Mouse (Mus musculus): ENCODE data around the gene Fras1. TPM values are rescaled to one million over a fixed set of nuclear protein-coding genes. Genes with fewer than 3 reads are reported as not detected.

Fras1 gene
- polyA plus RNA-seq, 1 experiment from 2014 or later = 18.7 TPM

DNA sequence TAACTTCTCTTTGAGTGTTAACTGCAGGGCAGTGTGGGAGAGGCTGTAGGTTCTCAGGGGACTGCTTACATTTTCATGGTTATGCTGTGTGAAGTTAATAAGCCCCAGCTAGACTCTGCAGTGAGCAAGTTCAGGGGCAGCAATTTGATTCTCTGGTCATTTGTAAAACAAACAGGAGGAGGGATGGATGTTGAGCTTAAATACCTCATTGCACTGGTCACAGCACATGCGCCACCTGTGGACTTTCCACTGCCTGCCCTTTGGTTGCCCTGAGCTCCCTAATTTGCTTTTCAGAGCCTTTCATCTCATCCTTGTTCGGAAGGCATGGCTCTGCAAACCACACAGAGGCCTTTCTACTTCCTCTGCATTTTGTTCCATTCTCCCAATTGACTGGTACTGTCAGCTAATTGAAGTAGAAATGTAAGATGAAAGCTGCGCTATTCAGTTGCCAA is 142.1 kb downstream of the Fras1 start:
- DNase-seq (ENCODE audit: low spot score) = no peak
- 69% methylated on average over 3 of the region's 3 CpGs for WGBS
- no peak overlapping the region for H3K4me2 ChIP-seq (ENCODE audit: low read depth, low read length, severe bottlenecking)
- no peaks in the 10 kb centered on the region for H3K4me1 ChIP-seq (replicated peaks; ENCODE audit: control insufficient read depth, insufficient read depth, low read length)
- no peak overlapping the region for H3K4me3 ChIP-seq (ENCODE audit: low read depth, low read length)
- no peak for ATAC-seq (replicated peaks; ENCODE audit: low FRiP score)
- H3K27ac ChIP-seq (ENCODE audit: low read depth, low read length) = no peak overlapping the region
- no peaks in the 10 kb centered on the region for H3K9me3 ChIP-seq (ENCODE audit: control insufficient read depth, low read length)
- H3K9ac ChIP-seq (ENCODE audit: low read length) = no peak overlapping the region
- no peaks in the 10 kb centered on the region for H3K36me3 ChIP-seq (ENCODE audit: control insufficient read depth, insufficient read depth, low read length)
- H3K27me3 ChIP-seq (ENCODE audit: control insufficient read depth, insufficient read depth, low read length) = no peaks in the 10 kb centered on the region

DNA sequence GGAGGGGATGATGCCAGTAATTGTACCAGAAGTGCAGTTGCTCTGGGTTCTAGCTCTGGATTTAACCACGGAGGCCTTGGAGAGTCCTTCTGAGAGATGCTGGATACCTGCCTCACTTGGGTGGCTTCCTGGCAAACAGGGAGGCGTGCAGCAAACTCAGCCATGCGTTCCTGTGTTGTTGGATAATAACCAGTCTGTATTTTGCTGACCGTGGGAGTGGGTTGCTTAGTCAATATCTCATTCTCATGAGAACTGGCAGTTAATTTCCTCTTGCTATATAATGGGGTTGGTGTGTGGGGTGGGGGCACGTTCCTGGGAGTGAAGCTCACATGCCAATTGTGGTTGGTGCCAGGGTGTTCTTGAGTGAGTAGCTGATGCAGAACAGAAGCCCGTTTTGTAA is 142.6 kb downstream of the Fras1 start:
- Histone ChIP-seq H3K4me3 (ENCODE audit: low read depth, low read length) (no peak overlapping the region), H3K36me3 (ENCODE audit: control insufficient read depth, insufficient read depth, low read length) (no peaks in the 10 kb centered on the region), H3K9ac (ENCODE audit: low read length) (no peak overlapping the region), H3K27ac (ENCODE audit: low read depth, low read length) (no peak overlapping the region), H3K4me1 (replicated peaks; ENCODE audit: control insufficient read depth, insufficient read depth, low read length) (no peaks in the 10 kb centered on the region), H3K27me3 (ENCODE audit: control insufficient read depth, insufficient read depth, low read length) (no peaks in the 10 kb centered on the region), H3K9me3 (ENCODE audit: control insufficient read depth, low read length) (no peaks in the 10 kb centered on the region), H3K4me2 (ENCODE audit: low read depth, low read length, severe bottlenecking) (no peak overlapping the region)
- no peak for DNase-seq (ENCODE audit: low spot score)
- no peak for ATAC-seq (replicated peaks; ENCODE audit: low FRiP score)
- 81% methylated on average over 6 of the region's 6 CpGs for WGBS

GRCm38 (mm10) chr5:96521541-96521940 is 147.8 kb downstream of the Fras1 start:
- Histone ChIP-seq H3K4me1 (replicated peaks; ENCODE audit: control insufficient read depth, insufficient read depth, low read length) (no peaks in the 10 kb centered on the region), H3K27me3 (ENCODE audit: control insufficient read depth, insufficient read depth, low read length) (no peaks in the 10 kb centered on the region), H3K4me2 (ENCODE audit: low read depth, low read length, severe bottlenecking) (no peak overlapping the region), H3K36me3 (ENCODE audit: control insufficient read depth, insufficient read depth, low read length) (no peaks in the 10 kb centered on the region), H3K9me3 (ENCODE audit: control insufficient read depth, low read length) (no peaks in the 10 kb centered on the region), H3K9ac (ENCODE audit: low read length) (no peak overlapping the region), H3K27ac (ENCODE audit: low read depth, low read length) (no peak overlapping the region), H3K4me3 (ENCODE audit: low read depth, low read length) (no peak overlapping the region)
- ATAC-seq (replicated peaks; ENCODE audit: low FRiP score) (no peak), DNase-seq (ENCODE audit: low spot score) (no peak)
- 89% methylated on average over 9 of the region's 9 CpGs for WGBS

DNA sequence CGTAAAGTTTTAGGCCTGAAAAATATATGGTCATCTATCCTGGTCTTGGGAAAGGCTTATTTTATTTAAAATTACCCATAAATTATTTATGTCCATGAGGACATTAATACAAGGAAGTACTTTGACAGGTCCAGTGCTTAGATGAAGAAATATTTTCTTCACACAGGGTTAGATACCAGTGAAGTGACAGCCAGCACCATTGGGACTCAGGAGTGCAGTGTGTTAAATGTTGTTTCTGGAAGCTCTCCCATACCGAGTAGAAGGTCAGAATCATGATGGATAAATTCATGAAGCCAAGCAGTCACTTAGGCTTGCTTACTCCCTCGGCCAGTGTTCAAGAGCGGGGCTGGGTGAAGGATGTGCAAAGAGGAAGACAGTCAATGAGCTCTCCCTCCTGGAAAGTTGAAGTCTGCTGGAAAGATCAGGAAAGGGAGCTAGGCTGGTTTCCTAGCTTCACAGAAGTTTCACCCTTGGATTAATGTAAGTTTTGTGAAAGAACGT is 149.2 kb downstream of the Fras1 start:
- Histone ChIP-seq H3K36me3 (ENCODE audit: control insufficient read depth, insufficient read depth, low read length) (no peaks in the 10 kb centered on the region), H3K4me3 (ENCODE audit: low read depth, low read length) (no peak overlapping the region), H3K27me3 (ENCODE audit: control insufficient read depth, insufficient read depth, low read length) (no peaks in the 10 kb centered on the region), H3K9ac (ENCODE audit: low read length) (no peak overlapping the region), H3K27ac (ENCODE audit: low read depth, low read length) (no peak overlapping the region), H3K9me3 (ENCODE audit: control insufficient read depth, low read length) (no peaks in the 10 kb centered on the region), H3K4me2 (ENCODE audit: low read depth, low read length, severe bottlenecking) (no peak overlapping the region), H3K4me1 (replicated peaks; ENCODE audit: control insufficient read depth, insufficient read depth, low read length) (no peaks in the 10 kb centered on the region)
- 92% methylated on average over 5 of the region's 5 CpGs for WGBS
- no peak for ATAC-seq (replicated peaks; ENCODE audit: low FRiP score)
- no peak for DNase-seq (ENCODE audit: low spot score)

DNA sequence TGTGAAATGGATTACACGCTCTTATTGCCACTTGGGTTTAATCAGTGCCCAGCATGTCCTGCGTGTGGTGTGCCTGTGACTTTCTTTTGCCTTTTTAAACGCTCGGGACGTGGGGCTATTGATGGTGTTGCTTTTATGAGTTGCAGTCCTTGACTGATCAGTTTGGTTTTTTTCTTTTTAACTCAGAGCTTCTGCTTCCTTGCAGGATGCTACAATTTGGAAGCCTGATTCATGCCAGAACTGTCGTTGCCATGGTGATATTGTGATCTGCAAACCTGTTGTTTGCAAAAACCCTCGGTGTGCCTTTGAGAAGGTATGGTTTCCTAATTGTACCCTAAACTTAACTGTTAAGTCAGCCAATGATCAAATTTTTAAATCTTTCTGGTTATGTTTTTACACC is 154.5 kb downstream of the Fras1 start:
- ATAC-seq (replicated peaks; ENCODE audit: low FRiP score) (no peak), DNase-seq (ENCODE audit: low spot score) (no peak)
- WGBS = 77% methylated on average over 7 of the region's 7 CpGs
- Histone ChIP-seq H3K9ac (ENCODE audit: low read length) (no peak overlapping the region), H3K27me3 (ENCODE audit: control insufficient read depth, insufficient read depth, low read length) (no peaks in the 10 kb centered on the region), H3K4me2 (ENCODE audit: low read depth, low read length, severe bottlenecking) (no peak overlapping the region), H3K4me1 (replicated peaks; ENCODE audit: control insufficient read depth, insufficient read depth, low read length) (no peaks in the 10 kb centered on the region), H3K27ac (ENCODE audit: low read depth, low read length) (no peak overlapping the region), H3K4me3 (ENCODE audit: low read depth, low read length) (no peak overlapping the region), H3K36me3 (ENCODE audit: control insufficient read depth, insufficient read depth, low read length) (no peaks in the 10 kb centered on the region), H3K9me3 (ENCODE audit: control insufficient read depth, low read length) (no peaks in the 10 kb centered on the region)

- Histone ChIP-seq H3K36me3 (ENCODE audit: control insufficient read depth, insufficient read depth, low read length) (no peaks in the 10 kb centered on the region), H3K27ac (ENCODE audit: low read depth, low read length) (no peak overlapping the region), H3K4me3 (ENCODE audit: low read depth, low read length) (no peak overlapping the region), H3K4me2 (ENCODE audit: low read depth, low read length, severe bottlenecking) (no peak overlapping the region), H3K9me3 (ENCODE audit: control insufficient read depth, low read length) (no peaks in the 10 kb centered on the region), H3K9ac (ENCODE audit: low read length) (no peak overlapping the region), H3K4me1 (replicated peaks; ENCODE audit: control insufficient read depth, insufficient read depth, low read length) (no peaks in the 10 kb centered on the region), H3K27me3 (ENCODE audit: control insufficient read depth, insufficient read depth, low read length) (no peaks in the 10 kb centered on the region)
- ATAC-seq (replicated peaks; ENCODE audit: low FRiP score) (no peak), DNase-seq (ENCODE audit: low spot score) (no peak)
- WGBS = 88% methylated on average over 3 of the region's 3 CpGs
These were observed 156.8 kb downstream of the Fras1 start for GRCm38 (mm10) chr5:96530516-96530915.

- H3K4me3 ChIP-seq (ENCODE audit: low read depth, low read length) = no peak overlapping the region
- no peak overlapping the region for H3K4me2 ChIP-seq (ENCODE audit: low read depth, low read length, severe bottlenecking)
- no peaks in the 10 kb centered on the region for H3K9me3 ChIP-seq (ENCODE audit: control insufficient read depth, low read length)
- H3K27me3 ChIP-seq (ENCODE audit: control insufficient read depth, insufficient read depth, low read length) = no peaks in the 10 kb centered on the region
- no peak for ATAC-seq (replicated peaks; ENCODE audit: low FRiP score)
- no peaks in the 10 kb centered on the region for H3K36me3 ChIP-seq (ENCODE audit: control insufficient read depth, insufficient read depth, low read length)
- no peak overlapping the region for H3K9ac ChIP-seq (ENCODE audit: low read length)
- H3K27ac ChIP-seq (ENCODE audit: low read depth, low read length) = no peak overlapping the region
- no peak for DNase-seq (ENCODE audit: low spot score)
- no peaks in the 10 kb centered on the region for H3K4me1 ChIP-seq (replicated peaks; ENCODE audit: control insufficient read depth, insufficient read depth, low read length)
These were observed 158.2 kb downstream of the Fras1 start for GRCm38 (mm10) chr5:96531962-96532361.

DNA sequence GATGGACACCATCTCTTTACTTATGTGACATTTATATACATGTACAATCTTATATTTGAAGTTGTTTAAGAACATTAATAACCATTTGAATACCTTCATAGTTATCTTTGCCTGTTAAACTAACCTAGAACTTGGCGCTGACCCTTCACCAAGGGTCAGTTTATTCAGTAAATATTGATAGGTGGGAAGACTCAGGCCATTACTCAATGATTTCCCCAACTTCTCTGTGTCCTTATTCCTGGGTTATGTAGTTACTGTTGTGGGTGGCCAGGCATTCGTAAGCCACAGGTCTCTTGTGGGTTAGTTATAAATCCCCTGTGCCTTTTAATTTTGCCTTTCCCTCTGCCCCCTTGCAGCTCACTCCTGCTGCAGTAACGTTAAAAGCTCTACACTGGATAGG is 162.8 kb downstream of the Fras1 start:
- Histone ChIP-seq H3K4me3 (ENCODE audit: low read depth, low read length) (no peak overlapping the region), H3K9me3 (ENCODE audit: control insufficient read depth, low read length) (no peaks in the 10 kb centered on the region), H3K36me3 (ENCODE audit: control insufficient read depth, insufficient read depth, low read length) (no peaks in the 10 kb centered on the region), H3K4me1 (replicated peaks; ENCODE audit: control insufficient read depth, insufficient read depth, low read length) (no peaks in the 10 kb centered on the region), H3K9ac (ENCODE audit: low read length) (no peak overlapping the region), H3K27ac (ENCODE audit: low read depth, low read length) (no peak overlapping the region), H3K27me3 (ENCODE audit: control insufficient read depth, insufficient read depth, low read length) (no peaks in the 10 kb centered on the region), H3K4me2 (ENCODE audit: low read depth, low read length, severe bottlenecking) (no peak overlapping the region)
- ATAC-seq (replicated peaks; ENCODE audit: low FRiP score) (no peak), DNase-seq (ENCODE audit: low spot score) (no peak)
- 86% methylated on average over 3 of the region's 3 CpGs for WGBS

DNA sequence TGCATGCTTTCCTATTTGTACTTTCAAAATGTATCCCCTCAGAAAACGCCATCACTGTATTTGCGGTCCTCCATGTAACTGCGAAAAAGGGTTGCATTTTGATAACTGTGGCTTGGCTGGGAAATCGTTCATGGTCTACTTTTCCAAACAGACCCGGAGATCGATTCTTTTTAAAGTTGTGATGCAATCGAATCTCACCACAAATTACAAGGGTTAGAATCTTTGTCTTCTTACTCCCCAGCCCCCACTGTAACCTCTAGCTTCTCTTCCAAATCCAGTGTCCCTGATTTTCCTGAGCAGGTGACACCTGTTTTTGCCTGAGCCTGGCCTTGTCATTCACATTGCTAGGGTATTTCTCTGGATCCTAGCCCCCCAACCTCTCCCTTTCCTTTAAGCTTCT is 163.2 kb downstream of the Fras1 start:
- no peak for ATAC-seq (replicated peaks; ENCODE audit: low FRiP score)
- H3K27ac ChIP-seq (ENCODE audit: low read depth, low read length) = no peak overlapping the region
- H3K36me3 ChIP-seq (ENCODE audit: control insufficient read depth, insufficient read depth, low read length) = no peaks in the 10 kb centered on the region
- no peaks in the 10 kb centered on the region for H3K27me3 ChIP-seq (ENCODE audit: control insufficient read depth, insufficient read depth, low read length)
- no peaks in the 10 kb centered on the region for H3K9me3 ChIP-seq (ENCODE audit: control insufficient read depth, low read length)
- H3K4me2 ChIP-seq (ENCODE audit: low read depth, low read length, severe bottlenecking) = no peak overlapping the region
- H3K4me3 ChIP-seq (ENCODE audit: low read depth, low read length) = no peak overlapping the region
- 89% methylated on average over 7 of the region's 7 CpGs for WGBS
- H3K9ac ChIP-seq (ENCODE audit: low read length) = no peak overlapping the region
- DNase-seq (ENCODE audit: low spot score) = no peak
- H3K4me1 ChIP-seq (replicated peaks; ENCODE audit: control insufficient read depth, insufficient read depth, low read length) = no peaks in the 10 kb centered on the region
